Mouse (Mus musculus): Measurements from ENCODE around the gene Nxnl1. TPM values are rescaled to one million over a fixed set of nuclear protein-coding genes. Genes with fewer than 3 reads are reported as not detected.

Gene Nxnl1
- total and polyA plus RNA-seq, 2 experiments from 2014 or later, result not detected

- ATAC-seq, result no peak
- H3K27ac ChIP-seq (ENCODE audit: low read depth, low read length), result 0 out of 2 replicates have a peak overlapping the region, but pooled peaks have one; percentile 50
Measured at GRCm38 (mm10) chr8:71567587-71567986, 1.2 kb upstream of the Nxnl1 start.

DNA sequence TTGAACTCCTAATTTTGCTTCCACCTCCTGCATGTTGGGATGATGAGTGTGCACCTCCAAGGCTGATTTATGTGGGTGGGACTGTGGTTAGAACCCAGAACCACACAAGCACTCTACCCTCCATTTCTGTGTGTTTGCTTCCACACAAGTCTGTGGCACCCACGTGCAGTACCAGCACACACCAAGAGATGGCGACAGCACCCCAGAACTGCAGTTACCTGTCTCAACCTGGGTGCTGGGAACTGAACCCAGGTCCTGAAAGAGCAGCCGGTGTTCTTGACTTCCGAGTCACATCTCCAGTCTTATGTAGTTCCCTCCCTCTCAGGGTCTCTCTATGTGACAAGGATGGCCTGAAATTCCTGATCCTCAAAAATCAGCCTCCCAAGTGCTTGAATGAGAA, 2.4 kb downstream of the Nxnl1 start:
- Histone ChIP-seq H3K4me3 (ENCODE audit: low read depth, low read length) (no peak overlapping the region), H3K4me2 (ENCODE audit: low read depth) (no peak overlapping the region), H3K27ac (ENCODE audit: low read depth, low read length) (no peak overlapping the region), H3K9me3 (ENCODE audit: low read length) (no peaks in the 10 kb centered on the region), H3K27me3 (ENCODE audit: insufficient read depth, low read length) (peaks cover 34% of the 10 kb centered on the region), H3K9ac (no peak overlapping the region), H3K36me3 (ENCODE audit: insufficient read depth) (no peaks in the 10 kb centered on the region), H3K4me1 (ENCODE audit: insufficient read depth) (peaks cover 4% of the 10 kb centered on the region; the same call in 1 of the 2 replicates)
- DNase-seq (no peak), ATAC-seq (no peak)
- 86% methylated on average over 4 of the region's 4 CpGs for WGBS
- TF ChIP-seq CTCF (IDR thresholded peaks at IDR 0.05; ENCODE audit: low read depth), result peak; percentile 40

More at GRCm38 (mm10) chr8:71567587-71567986, 1.2 kb upstream of the Nxnl1 start:
- no peak for DNase-seq
- no peak overlapping the region for H3K9ac ChIP-seq
- H3K36me3 ChIP-seq (ENCODE audit: insufficient read depth), result no peaks in the 10 kb centered on the region
- no peaks in the 10 kb centered on the region for H3K9me3 ChIP-seq (ENCODE audit: low read length)
- H3K27me3 ChIP-seq (ENCODE audit: insufficient read depth, low read length), result peaks cover 4% of the 10 kb centered on the region
- H3K4me1 ChIP-seq (ENCODE audit: insufficient read depth), result peaks cover 7% of the 10 kb centered on the region; the same call in 1 of the 2 replicates
- WGBS, result 76% methylated on average over 7 of the region's 7 CpGs
- no peak for TF ChIP-seq CTCF (IDR thresholded peaks at IDR 0.05; ENCODE audit: low read depth)
- no peak overlapping the region for H3K4me2 ChIP-seq (ENCODE audit: low read depth)
- no peak overlapping the region for H3K4me3 ChIP-seq (ENCODE audit: low read depth, low read length)

DNA sequence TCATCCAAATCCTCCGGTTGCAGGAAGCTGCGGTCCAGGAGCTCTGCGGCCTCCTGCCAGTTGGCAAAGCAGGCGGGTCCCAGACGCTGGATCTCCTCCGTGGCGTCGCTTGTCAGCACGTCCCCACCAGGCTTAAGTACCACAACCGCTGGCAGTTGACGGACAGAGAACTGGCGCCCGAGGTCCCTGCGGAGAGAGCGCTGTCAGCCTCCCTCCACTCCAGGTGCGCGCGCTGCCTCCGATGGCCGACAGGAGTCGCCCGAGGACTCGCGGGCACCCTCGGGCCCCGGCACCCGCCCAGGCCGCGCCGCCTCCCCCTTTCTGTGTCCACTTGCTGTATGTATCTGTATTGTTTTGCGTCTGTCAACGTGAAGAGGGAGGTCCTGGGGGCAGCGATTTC, 3.6 kb downstream of the Nxnl1 start:
- Histone ChIP-seq H3K9me3 (ENCODE audit: low read length) (no peaks in the 10 kb centered on the region), H3K4me2 (ENCODE audit: low read depth) (peak overlapping the region; percentile 42), H3K4me3 (ENCODE audit: low read depth, low read length) (peak overlapping the region; percentile 14), H3K27me3 (ENCODE audit: insufficient read depth, low read length) (peaks cover 47% of the 10 kb centered on the region), H3K9ac (no peak overlapping the region; the same call in 1 of the 2 replicates), H3K27ac (ENCODE audit: low read depth, low read length) (no peak overlapping the region), H3K4me1 (ENCODE audit: insufficient read depth) (no peaks in the 10 kb centered on the region), H3K36me3 (ENCODE audit: insufficient read depth) (no peaks in the 10 kb centered on the region)
- peak; percentile 78 for TF ChIP-seq CTCF (IDR thresholded peaks at IDR 0.05; ENCODE audit: low read depth)
- DNase-seq (peak; percentile 63), ATAC-seq (peak; percentile 65)
- 3% methylated on average over 33 of the region's 33 CpGs for WGBS

DNA sequence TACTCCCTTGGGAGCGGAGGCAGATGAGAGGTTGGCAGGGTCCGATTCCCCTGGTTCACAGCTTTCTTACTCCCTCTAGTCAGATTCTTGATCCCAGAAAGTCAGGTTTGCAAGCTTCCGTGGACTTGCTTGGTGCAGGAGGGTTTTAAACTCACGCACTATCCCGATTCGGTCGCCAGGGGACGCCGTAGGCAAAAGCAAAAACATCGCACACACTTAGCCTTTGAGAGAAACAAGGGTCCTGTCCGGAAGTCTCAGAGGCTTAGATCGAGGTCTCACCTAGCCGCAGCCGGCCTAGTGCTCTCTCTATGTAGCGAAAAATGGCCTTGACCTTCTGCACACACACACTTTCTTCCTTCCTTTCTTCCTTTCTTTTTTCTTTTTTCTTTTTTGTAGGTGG, 5.0 kb downstream of the Nxnl1 start:
- H3K27ac ChIP-seq (ENCODE audit: low read depth, low read length), result no peak overlapping the region
- H3K36me3 ChIP-seq (ENCODE audit: insufficient read depth), result no peaks in the 10 kb centered on the region
- H3K4me2 ChIP-seq (ENCODE audit: low read depth), result no peak overlapping the region
- no peaks in the 10 kb centered on the region for H3K4me1 ChIP-seq (ENCODE audit: insufficient read depth)
- no peaks in the 10 kb centered on the region for H3K9me3 ChIP-seq (ENCODE audit: low read length)
- H3K4me3 ChIP-seq (ENCODE audit: low read depth, low read length), result no peak overlapping the region
- H3K27me3 ChIP-seq (ENCODE audit: insufficient read depth, low read length), result peaks cover 60% of the 10 kb centered on the region
- peak; percentile 94 for TF ChIP-seq CTCF (IDR thresholded peaks at IDR 0.05; ENCODE audit: low read depth)
- 2% methylated on average over 15 of the region's 15 CpGs for WGBS
- peak; percentile 85 for DNase-seq
- peak; percentile 70 for ATAC-seq
- no peak overlapping the region for H3K9ac ChIP-seq

DNA sequence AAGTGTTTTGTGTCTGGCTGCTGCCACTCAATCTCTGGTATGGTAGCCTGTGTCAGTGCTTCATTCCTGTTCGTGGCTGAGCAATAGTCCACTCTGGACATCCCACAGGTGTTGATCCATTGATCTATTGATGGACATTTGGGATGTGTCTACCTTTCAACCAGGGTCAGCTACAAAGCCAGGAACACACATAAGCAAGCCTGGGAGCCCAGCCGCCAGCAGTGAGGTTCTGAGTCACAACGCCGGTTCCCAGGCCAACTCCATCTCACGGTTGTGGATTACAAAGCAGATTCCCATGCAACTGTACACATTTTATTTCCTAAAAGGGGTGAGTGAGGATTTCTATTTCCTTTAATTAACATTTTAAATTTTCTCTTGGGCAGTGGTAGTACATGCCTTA, 5.6 kb downstream of the Nxnl1 start:
- ATAC-seq (no peak), DNase-seq (no peak)
- H3K4me1 ChIP-seq (ENCODE audit: insufficient read depth), result no peaks in the 10 kb centered on the region
- TF ChIP-seq CTCF (IDR thresholded peaks at IDR 0.05; ENCODE audit: low read depth), result no peak
- WGBS, result 83% methylated on average over 5 of the region's 5 CpGs
- H3K36me3 ChIP-seq (ENCODE audit: insufficient read depth), result no peaks in the 10 kb centered on the region
- no peak overlapping the region for H3K4me3 ChIP-seq (ENCODE audit: low read depth, low read length)
- H3K9ac ChIP-seq, result no peak overlapping the region
- H3K9me3 ChIP-seq (ENCODE audit: low read length), result no peaks in the 10 kb centered on the region
- peaks cover 62% of the 10 kb centered on the region for H3K27me3 ChIP-seq (ENCODE audit: insufficient read depth, low read length)
- H3K4me2 ChIP-seq (ENCODE audit: low read depth), result no peak overlapping the region
- no peak overlapping the region for H3K27ac ChIP-seq (ENCODE audit: low read depth, low read length)

DNA sequence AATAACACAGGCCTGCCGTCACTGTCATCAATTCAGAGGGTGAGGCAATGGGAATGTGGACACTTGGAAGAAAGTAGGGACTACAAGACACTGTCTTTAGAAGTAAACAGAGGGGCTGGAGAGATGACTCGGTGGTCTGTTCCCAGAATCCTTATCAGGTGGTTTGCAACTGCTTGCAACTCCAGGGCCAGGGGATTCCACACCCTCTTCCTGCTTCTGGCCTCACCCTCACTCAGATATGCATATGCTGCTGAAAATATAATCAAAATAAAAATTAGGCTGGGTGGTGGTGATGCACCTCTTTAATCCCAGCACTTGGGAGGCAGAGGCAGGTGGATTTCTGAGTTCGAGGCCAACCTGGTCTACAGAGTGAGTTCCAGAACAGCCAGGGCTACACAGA, 6.3 kb downstream of the Nxnl1 start:
- no peak overlapping the region for H3K4me3 ChIP-seq (ENCODE audit: low read depth, low read length)
- WGBS, result 83% methylated on average over 3 of the region's 3 CpGs

GRCm38 (mm10) chr8:71558958-71559690, 7.3 kb downstream of the Nxnl1 start:
- WGBS, result 3% methylated on average over 24 of the region's 24 CpGs
- Histone ChIP-seq H3K9me3 (ENCODE audit: low read length) (no peaks in the 10 kb centered on the region), H3K27ac (ENCODE audit: low read depth, low read length) (no peak overlapping the region), H3K36me3 (ENCODE audit: insufficient read depth) (no peaks in the 10 kb centered on the region), H3K4me1 (ENCODE audit: insufficient read depth) (no peaks in the 10 kb centered on the region), H3K4me3 (ENCODE audit: low read depth, low read length) (peak overlapping the region; percentile 22), H3K27me3 (ENCODE audit: insufficient read depth, low read length) (peaks cover 62% of the 10 kb centered on the region), H3K4me2 (ENCODE audit: low read depth) (peak overlapping the region; percentile 41), H3K9ac (no peak overlapping the region)
- TF ChIP-seq CTCF (IDR thresholded peaks at IDR 0.05; ENCODE audit: low read depth), result no peak
- ATAC-seq (no peak), DNase-seq (no peak)

More for the DNA sequence above, 6.3 kb downstream of the Nxnl1 start:
- Histone ChIP-seq H3K9ac (no peak overlapping the region), H3K27me3 (ENCODE audit: insufficient read depth, low read length) (peaks cover 62% of the 10 kb centered on the region), H3K36me3 (ENCODE audit: insufficient read depth) (no peaks in the 10 kb centered on the region), H3K4me2 (ENCODE audit: low read depth) (no peak overlapping the region), H3K27ac (ENCODE audit: low read depth, low read length) (no peak overlapping the region), H3K9me3 (ENCODE audit: low read length) (no peaks in the 10 kb centered on the region), H3K4me1 (ENCODE audit: insufficient read depth) (no peaks in the 10 kb centered on the region)
- no peak for TF ChIP-seq CTCF (IDR thresholded peaks at IDR 0.05; ENCODE audit: low read depth)
- no peak for ATAC-seq
- no peak for DNase-seq

Measured in forebrain, postnatal 0 days (tissue).